Mouse (Mus musculus) fat pad, adult 2 months (tissue): ENCODE data around the gene Tlx2.

Source experiments
- DNase-seq: peaks from one replicate; pipeline ENCODE4 v3.0.0-alpha.2; 2011; ENCODE audit warnings: low read depth, low spot score; ENCODE audit errors: extremely low read depth

Gene Tlx2

DNA sequence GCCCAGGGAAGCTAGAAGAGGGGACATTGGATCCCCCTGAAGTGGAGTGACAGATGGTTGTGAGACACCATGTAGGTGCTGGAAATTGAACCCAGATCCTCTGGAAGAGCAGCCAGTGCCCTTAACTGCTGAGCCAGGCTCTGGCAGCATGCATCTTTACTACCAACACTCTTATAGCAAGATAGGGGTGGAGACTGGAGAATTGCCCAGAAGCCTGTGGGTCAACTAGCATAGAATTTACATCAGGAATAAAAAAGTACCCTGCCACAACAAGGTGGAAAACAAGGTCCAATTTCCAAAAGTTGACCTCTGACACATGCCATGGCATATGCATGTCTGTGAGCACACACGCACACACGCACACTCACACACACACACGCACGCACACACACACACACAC lies 44.9 kb downstream of the Tlx2 start:
- DNase-seq = no peak

DNA sequence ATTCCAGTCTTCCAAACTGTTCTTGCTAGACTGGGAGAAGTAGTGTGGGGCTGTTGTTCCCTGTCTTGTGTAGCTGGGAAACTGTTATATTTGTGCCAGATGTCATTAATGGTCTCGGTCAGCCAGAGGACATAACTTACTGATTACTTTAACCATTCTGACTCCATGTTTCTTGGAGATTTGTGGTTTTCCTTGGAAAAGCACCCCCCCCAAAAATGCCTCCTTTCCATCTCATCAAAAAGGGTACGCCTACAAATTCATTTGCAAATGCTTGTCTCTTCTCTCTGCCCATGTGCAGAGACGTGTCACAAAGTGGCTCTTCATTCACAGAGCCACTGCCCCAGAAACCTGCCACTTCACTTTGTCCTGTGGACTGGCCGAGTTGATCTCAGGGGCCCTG lies 45.7 kb downstream of the Tlx2 start:
- DNase-seq = no peak

DNA sequence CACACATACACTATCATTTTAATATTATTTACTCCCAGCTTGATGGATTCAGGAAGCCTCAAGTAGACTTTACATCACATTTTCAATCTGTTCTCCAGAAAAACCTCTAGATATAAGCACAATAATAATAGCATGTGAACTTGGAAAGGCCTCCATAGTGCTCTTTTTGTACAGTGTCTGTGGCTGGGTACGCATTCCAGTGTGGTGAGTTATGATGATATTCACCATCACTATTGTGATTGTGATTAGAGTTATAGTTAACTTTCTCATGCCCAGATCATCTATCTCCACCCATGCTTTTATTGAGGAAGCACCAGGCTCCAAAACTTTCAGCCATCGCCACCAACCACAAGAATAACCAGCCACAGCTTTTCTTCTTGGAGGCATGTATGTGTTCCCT lies 46.3 kb downstream of the Tlx2 start:
- DNase-seq = no peak

DNA sequence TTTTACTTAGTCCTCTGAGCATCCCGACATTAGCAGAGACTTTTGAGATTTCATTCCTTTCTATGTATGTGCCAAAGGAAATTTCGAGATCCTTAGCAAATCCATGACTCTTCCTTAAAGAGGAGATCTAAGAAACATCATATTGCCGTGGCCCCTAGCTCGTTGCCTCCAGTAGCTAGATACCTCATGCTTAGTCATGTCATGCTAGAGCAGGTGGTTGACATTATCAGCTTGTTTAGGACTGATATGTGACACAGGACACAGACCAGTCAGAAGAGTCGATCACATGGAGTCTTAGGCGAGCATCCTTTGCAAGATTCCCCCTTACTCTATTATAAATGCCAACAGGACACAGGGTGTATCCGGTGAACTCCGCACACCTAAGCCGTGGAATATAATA lies 47.1 kb downstream of the Tlx2 start:
- no peak for DNase-seq

DNA sequence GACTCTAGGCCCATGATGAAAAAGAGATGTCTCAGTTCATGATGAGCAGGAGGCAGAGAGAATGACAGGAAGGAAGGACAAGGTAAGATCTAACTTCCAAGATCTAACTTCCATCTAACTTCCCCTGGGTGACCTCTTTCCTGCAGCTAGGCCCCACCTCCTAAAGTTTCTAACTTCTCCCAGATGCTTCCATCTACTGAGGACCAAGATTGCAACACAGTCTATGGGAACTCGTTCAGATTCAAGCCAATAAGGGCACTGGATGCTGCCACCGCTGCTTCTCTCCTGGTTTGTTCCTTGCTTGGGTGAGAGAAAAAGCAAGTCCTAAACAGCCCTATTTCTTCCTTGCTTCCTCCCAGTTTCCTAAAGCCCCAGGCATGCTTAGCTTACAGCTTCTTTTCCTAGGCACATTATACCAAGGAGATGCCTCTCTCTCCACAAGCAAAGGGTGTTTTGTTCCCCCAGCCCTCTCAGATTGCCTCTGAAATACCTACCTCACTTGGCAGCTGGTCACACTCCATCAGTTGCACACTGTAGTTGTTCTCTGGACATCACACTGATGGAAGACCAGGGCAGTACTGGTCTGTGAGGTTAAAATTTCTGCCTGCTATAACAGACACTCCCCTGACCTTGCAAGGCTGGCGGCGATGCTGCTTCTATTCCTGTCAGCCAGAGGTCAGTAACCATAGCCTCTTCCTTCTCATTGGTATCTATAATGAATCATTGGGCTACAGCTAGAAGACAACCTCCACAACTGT lies 49.1 kb downstream of the Tlx2 start:
- DNase-seq = no peak

DNA sequence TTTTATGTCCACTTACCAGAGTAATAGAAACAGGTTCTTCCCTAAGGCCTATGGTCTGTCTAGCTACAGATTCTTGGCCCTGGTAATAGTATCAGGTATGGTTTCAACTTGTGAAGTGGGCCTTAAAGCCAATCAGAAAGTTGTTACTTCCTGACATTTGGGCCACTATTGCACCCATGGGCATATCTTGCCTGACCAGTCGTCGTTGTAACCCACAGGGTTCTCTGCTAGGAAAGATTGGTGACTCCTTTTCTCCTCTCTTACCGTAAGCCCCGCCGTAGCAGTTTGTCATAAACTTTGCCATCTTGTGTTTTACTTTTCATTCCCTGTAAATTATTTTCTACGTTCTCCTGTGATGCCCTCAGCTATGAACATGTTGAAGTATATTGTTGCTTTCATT lies 50.0 kb downstream of the Tlx2 start:
- no peak for DNase-seq

DNA sequence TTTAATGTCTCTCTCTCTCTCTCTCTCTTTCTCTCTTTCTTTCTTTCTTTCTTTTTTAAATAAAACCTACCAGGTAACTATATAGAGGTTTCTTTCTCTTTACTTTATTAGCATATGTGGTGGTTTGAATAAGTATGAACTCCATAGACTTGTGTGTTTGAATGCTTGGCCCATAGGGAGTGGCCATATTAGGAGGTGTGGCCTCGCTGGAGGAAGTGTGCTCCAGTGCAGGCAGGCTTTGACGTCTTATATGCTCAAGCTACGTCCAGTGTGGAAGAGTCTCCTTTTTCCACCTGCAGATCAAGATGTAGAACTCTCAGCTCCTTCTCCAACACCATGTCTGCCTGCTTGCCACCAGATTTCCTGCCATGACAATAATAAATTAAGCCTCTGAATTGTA lies 51.0 kb downstream of the Tlx2 start:
- no peak for DNase-seq
